Mouse (Mus musculus) CH12.LX (cell line): Measurements from ENCODE around the gene Olfr764-ps1.

Experiments
- CTCF ChIP-seq, 2 experiments: IDR thresholded peaks in 1 of 2; conservative IDR thresholded peaks in 1 of 2; 2 replicates each; pipeline ENCODE4 v1.5.1; 2011 to 2012; ENCODE audit warnings: low read depth in 2 of 2, low read length in 2 of 2, improper control_type of control experiment in 1 of 2, inconsistent platforms in 1 of 2, mild to moderate bottlenecking in 1 of 2, moderate library complexity in 1 of 2
- ELF1 ChIP-seq: IDR thresholded peaks from 2 replicates; pipeline ENCODE4 v1.6.1; 2014; ENCODE audit warnings: low read depth, mild to moderate bottlenecking, inconsistent platforms, low read length, improper control_type of control experiment
- EP300 ChIP-seq: IDR thresholded peaks from 2 replicates; pipeline ENCODE4 v1.6.1; 2011; ENCODE audit warnings: low read length, improper control_type of control experiment
- JUND ChIP-seq: conservative IDR thresholded peaks from 2 replicates; pipeline ENCODE4 v1.6.1; 2011; ENCODE audit warnings: low read depth, low read length, improper control_type of control experiment
- MAFK ChIP-seq: IDR thresholded peaks from 2 replicates; pipeline ENCODE4 v1.6.1; 2011; ENCODE audit warnings: low read length, improper control_type of control experiment; ENCODE audit not compliant: insufficient replicate concordance
- MEF2A ChIP-seq: IDR thresholded peaks from 2 replicates; pipeline ENCODE4 v1.6.1; 2014; ENCODE audit warnings: low read depth, mild to moderate bottlenecking, inconsistent platforms, low read length, improper control_type of control experiment, borderline replicate concordance
- NRF1 ChIP-seq: IDR thresholded peaks from 2 replicates; pipeline ENCODE4 v1.6.1; 2014; ENCODE audit warnings: low read depth, mild to moderate bottlenecking, inconsistent platforms, low read length, improper control_type of control experiment, moderate library complexity
- PAX5 ChIP-seq: IDR thresholded peaks from 2 replicates; pipeline ENCODE4 v1.6.1; 2012; ENCODE audit warnings: low read length, inconsistent platforms, mixed read lengths
- POLR2A ChIP-seq: IDR thresholded peaks from 2 replicates; pipeline ENCODE4 v1.6.1; 2011; ENCODE audit warnings: low read depth, mild to moderate bottlenecking, improper control_type of control experiment, low read length
- SMC3 ChIP-seq: IDR thresholded peaks from 2 replicates; pipeline ENCODE4 v1.6.1; 2011; ENCODE audit warnings: low read depth, low read length, improper control_type of control experiment
- USF2 ChIP-seq: conservative IDR thresholded peaks from 2 replicates; pipeline ENCODE4 v1.6.1; 2011; ENCODE audit warnings: low read depth, low read length, improper control_type of control experiment
- ZC3H11A ChIP-seq: IDR thresholded peaks from 2 replicates; pipeline ENCODE4 v1.6.1; 2012; ENCODE audit warnings: low read depth, mild to moderate bottlenecking, inconsistent platforms, low read length, improper control_type of control experiment
- ZMIZ1 ChIP-seq: IDR thresholded peaks from 2 replicates; pipeline ENCODE4 v1.6.1; 2012; ENCODE audit warnings: low read depth, mild to moderate bottlenecking, inconsistent platforms, low read length, improper control_type of control experiment
- ZNF384 ChIP-seq: IDR thresholded peaks from 2 replicates; pipeline ENCODE4 v1.6.1; 2012; ENCODE audit warnings: low read depth, low read length, improper control_type of control experiment, inconsistent platforms

GRCm38 (mm10) chr10:128990994-128991393 lies 48.7 kb downstream of the Olfr764-ps1 start:
- TF ChIP-seq MEF2A (no peak), JUND (no peak), CTCF (conservative IDR thresholded peaks at IDR 0.05 in 1 of 2, IDR thresholded peaks at IDR 0.05 in 1 of 2; ENCODE audit: low read depth in 2 of 2, low read length in 2 of 2) (no peak), POLR2A (no peak), NRF1 (no peak), SMC3 (no peak), EP300 (no peak), MAFK (no peak), ZNF384 (no peak), ZC3H11A (no peak), PAX5 (no peak), ELF1 (no peak), USF2 (no peak), ZMIZ1 (no peak)
